Mouse (Mus musculus) neural tube, embryonic 12.5 days (tissue): ENCODE data around the gene Nemp1. TPM values are rescaled to one million over a fixed set of nuclear protein-coding genes. Genes with fewer than 3 reads are reported as not detected.
A peak's percentile ranks its signal among the peaks of the same experiment; 100 is the strongest.

Experiments used
- ATAC-seq: fragments of 200-750 bp; cut with Nextera tagmentation; 2 replicates; pipeline ENCODE4 v1.8.0; 2017; ENCODE audit warnings: low read depth, mild to moderate bottlenecking, moderate TSS enrichment, moderate library complexity; ENCODE audit not compliant: low FRiP score
- H3K27ac ChIP-seq: fragments of 300-500 bp; sonication (generic); 2 replicates; pipeline ENCODE4 v1.5.1; 2016
- H3K27me3 ChIP-seq: fragments of 300-500 bp; sonication (generic); replicated peaks from 2 replicates; pipeline ENCODE4 v1.6.1; 2016; ENCODE audit warnings: mild to moderate bottlenecking
- H3K36me3 ChIP-seq: fragments of 300-500 bp; sonication (generic); 2 replicates; pipeline ENCODE4 v1.6.1; 2016; ENCODE audit warnings: mild to moderate bottlenecking
- H3K4me1 ChIP-seq: fragments of 300-500 bp; sonication (generic); 2 replicates; pipeline ENCODE4 v1.6.1; 2016
- H3K4me2 ChIP-seq: fragments of 300-500 bp; sonication (generic); replicated peaks from 2 replicates; pipeline ENCODE4 v1.6.1; 2016; ENCODE audit warnings: mild to moderate bottlenecking
- H3K4me3 ChIP-seq: fragments of 300-500 bp; sonication (generic); 2 replicates; pipeline ENCODE4 v1.5.1; 2016
- H3K9ac ChIP-seq: fragments of 300-500 bp; sonication (generic); 2 replicates; pipeline ENCODE4 v1.6.1; 2016; ENCODE audit warnings: mild to moderate bottlenecking
- H3K9me3 ChIP-seq: fragments of 300-500 bp; sonication (generic); 2 replicates; pipeline ENCODE4 v1.6.1; 2016; ENCODE audit warnings: mild to moderate bottlenecking
- WGBS: fragments of 180-500 bp; shearing (Covaris S2); methylation state at CpG from one replicate; pipeline ENCODE4 v1.1.7; 2016; 5-methylcytosine and 5-hydroxymethylcytosine counted together
- polyA plus RNA-seq: library from polyadenylated mRNA; unstranded; fragments of >200 nt; fragmentation: Nextera tagmentation; extraction: Ambion mirVana; gene quantifications from 2 replicates; pipeline ENCODE4 v1.2.1, GENCODE M21; 2016

Gene Nemp1
- 7.2 and 8.0 TPM in 2 replicates for polyA plus RNA-seq

DNA sequence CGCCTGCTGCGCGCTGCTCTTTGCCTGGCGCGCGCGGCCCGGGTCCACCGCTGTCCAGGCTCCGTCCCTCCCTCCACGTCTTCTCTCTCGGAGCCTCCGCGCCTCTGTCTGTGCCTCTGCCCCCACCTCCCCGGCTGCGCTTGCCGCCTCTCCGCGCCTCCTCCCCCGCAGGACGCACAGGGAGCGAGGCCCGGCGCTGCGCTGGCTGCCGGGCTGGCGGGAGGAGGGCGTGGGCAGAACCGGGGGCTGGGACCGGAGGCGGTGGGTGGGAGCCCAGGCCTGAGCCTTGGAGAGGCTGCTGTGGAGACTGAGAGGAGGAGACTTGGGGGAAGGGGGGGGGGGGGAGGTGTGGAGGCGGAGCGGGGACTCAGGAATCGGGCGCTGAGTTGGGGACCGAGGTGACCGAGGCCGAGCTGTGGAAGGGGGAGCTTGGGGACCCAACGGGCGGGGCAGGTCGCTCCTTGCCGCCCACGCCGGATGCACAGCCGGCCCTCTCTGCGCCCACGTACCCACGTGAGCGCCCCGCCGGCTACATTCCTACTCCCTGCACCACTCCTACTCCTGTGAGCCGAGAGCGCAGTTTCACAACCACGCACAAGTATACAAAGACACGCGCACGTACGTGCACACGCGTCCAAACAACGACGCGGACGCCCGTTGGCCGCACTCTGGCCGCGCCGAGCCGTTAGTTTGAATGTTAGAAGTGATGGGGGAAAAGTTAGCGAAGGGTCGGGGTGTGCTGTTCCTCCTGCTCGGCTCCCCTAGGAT lies at the start of gene Nemp1:
Gene Nemp1 (plus strand): TSS at position 401 of the 768 bp plus-strand sequence.
- under 1% methylated on average over 67 of the region's 73 CpGs for WGBS
- ATAC-seq: peak; percentile 29; the same call in 1 of the 2 replicates
- peaks cover 53% of the 10 kb centered on the region for H3K4me1 ChIP-seq

DNA sequence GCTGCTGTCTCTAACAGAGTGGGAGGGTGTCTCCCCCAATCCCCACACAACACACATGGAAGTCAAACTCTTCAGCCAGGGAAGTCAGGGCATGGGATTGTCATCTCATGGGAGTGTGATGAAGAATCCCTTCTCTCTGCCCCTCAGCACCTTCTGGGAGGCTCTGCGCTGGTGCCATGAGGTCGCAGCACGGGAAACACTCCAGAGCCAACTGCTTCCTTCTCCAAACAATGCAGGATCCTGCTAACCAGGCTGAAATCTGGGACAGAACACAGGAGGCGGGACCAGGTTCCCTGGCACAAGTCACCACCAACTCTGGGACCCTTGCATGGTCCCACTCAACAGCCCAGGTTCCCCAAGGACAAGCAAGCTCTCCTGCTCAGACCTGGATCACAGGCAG lies 49.4 kb upstream of the Nemp1 start:
- Histone ChIP-seq H3K4me2 (peak overlapping the region; percentile 76), H3K4me1 (peaks cover 67% of the 10 kb centered on the region), H3K9ac (peak overlapping the region; percentile 38), H3K27ac (no peak overlapping the region), H3K36me3 (peaks cover 4% of the 10 kb centered on the region), H3K4me3 (no peak overlapping the region), H3K27me3 (no peaks in the 10 kb centered on the region), H3K9me3 (no peaks in the 10 kb centered on the region)
- ATAC-seq: no peak
- WGBS: 64% methylated on average over 4 of the region's 4 CpGs

More for the DNA sequence above, at the start of gene Nemp1:
- H3K9me3 ChIP-seq: no peaks in the 10 kb centered on the region
- H3K36me3 ChIP-seq: no peaks in the 10 kb centered on the region
- H3K27ac ChIP-seq: peak within 1 kb of the TSS; percentile 15; the same call in 1 of the 2 replicates
- peak within 1 kb of the TSS; percentile 53 for H3K4me3 ChIP-seq
- H3K4me2 ChIP-seq: peak within 1 kb of the TSS; percentile 82
- peaks cover 72% of the 10 kb centered on the region for H3K27me3 ChIP-seq
- H3K9ac ChIP-seq: peak within 1 kb of the TSS; percentile 60

DNA sequence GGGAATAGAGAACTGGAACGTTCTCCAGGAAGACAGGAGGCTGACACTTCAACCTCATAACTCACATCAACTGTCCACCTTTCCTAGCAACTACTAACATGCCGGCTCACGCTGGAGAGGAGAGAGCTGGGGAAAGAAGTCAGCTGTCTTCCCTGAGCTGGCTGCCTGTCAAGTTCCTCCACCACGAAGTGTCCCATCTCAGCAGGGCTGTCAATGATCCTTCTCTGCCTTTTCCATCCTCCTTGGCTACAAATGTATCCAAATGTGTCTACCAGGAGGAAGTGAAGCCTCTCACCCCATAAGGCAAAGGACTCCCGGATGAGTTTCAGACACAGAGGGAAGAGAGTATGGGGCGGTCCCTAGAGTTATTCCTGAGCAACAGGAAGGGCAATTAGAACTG lies 48.5 kb upstream of the Nemp1 start:
- Histone ChIP-seq H3K9ac (peak overlapping the region; percentile 17), H3K4me2 (peak overlapping the region; percentile 76), H3K4me1 (peaks cover 68% of the 10 kb centered on the region), H3K27me3 (no peaks in the 10 kb centered on the region), H3K36me3 (no peaks in the 10 kb centered on the region), H3K4me3 (0 out of 2 replicates have a peak overlapping the region, but pooled peaks have one; percentile 9), H3K27ac (no peak overlapping the region), H3K9me3 (no peaks in the 10 kb centered on the region)
- no peak for ATAC-seq
- WGBS: 50% methylated on average over 6 of the region's 6 CpGs

DNA sequence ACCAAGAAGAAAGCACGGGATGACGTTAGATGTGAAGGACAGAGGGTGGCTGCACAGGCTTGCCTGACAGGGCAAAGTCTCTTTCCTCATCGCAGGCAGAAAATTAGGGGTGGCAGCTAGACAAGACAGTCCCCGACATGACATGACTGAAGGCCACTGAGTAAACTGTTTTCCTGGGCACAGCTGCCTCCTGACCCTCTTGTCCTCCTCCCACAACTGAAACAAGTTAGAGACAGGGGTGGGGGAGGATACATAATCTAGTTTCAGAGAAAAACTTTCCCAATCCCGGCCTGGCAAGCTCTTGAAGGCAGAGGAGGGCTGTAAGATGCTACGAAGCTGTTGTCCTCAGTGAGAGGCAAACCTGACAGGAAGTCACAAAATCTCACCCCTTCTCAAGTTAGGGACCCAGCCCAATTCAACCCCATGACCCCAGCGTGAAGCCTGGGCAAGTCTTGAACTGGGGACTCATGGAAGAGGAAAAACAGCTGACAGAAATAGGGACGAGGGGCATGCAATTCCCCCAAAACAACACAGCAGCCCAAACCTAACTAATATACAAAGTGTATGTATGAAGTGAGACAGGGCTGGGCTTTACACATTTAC lies 47.5 kb upstream of the Nemp1 start:
- Histone ChIP-seq H3K36me3 (no peaks in the 10 kb centered on the region), H3K4me1 (peaks cover 64% of the 10 kb centered on the region), H3K9ac (peak overlapping the region; percentile 88), H3K27me3 (no peaks in the 10 kb centered on the region), H3K27ac (no peak overlapping the region), H3K9me3 (no peaks in the 10 kb centered on the region), H3K4me3 (peak overlapping the region; percentile 82), H3K4me2 (peak overlapping the region; percentile 76)
- WGBS: 35% methylated on average over 8 of the region's 8 CpGs
- no peak for ATAC-seq

DNA sequence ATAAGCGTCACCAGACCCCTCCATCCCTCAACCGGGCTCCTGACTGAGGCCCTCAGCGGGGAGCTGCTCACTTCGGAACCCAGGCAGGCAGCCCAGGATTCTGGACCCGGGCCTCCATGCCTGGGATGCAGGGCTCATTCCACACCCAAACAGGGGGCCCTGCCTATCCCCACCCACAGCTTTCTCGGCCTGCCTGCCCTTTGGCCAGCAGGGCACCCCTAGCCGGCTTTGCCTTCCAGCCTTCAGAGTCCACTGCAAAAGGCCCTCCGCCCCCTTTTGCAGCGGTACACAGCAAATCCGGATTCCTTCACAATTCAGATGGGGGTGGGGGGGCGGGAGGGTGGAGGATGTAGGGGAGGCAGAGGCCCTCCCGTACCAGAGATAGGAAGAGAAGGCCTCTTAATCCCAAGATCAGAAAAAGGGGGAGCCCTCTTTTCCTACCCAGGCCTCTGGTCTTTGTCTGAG lies 46.7 kb upstream of the Nemp1 start:
- ATAC-seq: no peak; the same call in 1 of the 2 replicates
- H3K9ac ChIP-seq: peak overlapping the region; percentile 88

DNA sequence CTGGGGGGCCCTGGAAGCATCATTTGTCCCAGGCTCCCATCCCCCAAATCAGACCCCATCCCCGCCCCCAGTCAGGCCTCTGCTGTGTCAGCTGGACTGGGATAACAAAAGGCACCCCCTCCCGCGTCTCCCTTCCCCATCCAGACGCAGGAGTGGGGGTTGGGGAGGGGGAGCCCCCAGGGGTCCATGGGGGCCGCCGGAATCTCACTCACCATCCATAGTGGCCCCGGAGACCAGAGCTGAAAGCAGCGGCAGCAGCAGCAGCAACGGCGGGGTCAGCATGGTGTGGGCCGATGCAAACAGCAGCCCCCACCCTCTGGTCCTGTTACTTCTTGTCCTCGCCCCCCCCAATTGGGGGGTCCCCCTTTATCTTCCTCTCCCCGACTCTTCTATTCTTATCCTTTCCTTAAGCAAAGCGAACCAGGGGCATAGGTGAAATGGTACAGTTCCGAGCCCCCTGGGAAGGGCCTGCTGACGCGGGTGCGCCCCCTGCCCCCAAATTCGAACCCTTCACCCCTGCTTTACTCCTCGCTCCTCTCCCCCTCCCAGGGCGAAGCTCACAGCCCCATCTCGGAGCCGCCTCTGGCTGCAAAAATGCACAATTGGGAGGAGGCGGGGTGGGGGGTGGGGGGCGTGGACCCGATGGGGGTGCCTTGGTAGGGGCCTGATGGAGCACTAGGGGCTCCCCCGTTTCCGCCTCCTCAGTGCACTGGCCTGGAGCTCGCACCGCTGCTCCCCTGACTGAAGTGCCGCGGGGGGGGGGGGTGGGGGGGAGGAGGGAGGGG lies 46.1 kb upstream of the Nemp1 start, which contains the start of gene Lrp1:
Gene Lrp1 (minus strand): TSS at position 743 of the 785 bp plus-strand sequence.
- H3K4me2 ChIP-seq: peak within 1 kb of the TSS; percentile 76
- H3K9ac ChIP-seq: peak within 1 kb of the TSS; percentile 88
- peak within 1 kb of the TSS; percentile 82 for H3K4me3 ChIP-seq
- H3K9me3 ChIP-seq: no peaks in the 10 kb centered on the region
- no peaks in the 10 kb centered on the region for H3K36me3 ChIP-seq
- peak within 1 kb of the TSS; percentile 86 for H3K27ac ChIP-seq
- WGBS: under 1% methylated on average over 25 of the region's 32 CpGs
- ATAC-seq: peak; percentile 85
- peaks cover 51% of the 10 kb centered on the region for H3K4me1 ChIP-seq
- H3K27me3 ChIP-seq: no peaks in the 10 kb centered on the region

More for the DNA sequence above, 46.7 kb upstream of the Nemp1 start:
- Histone ChIP-seq H3K36me3 (no peaks in the 10 kb centered on the region), H3K9me3 (no peaks in the 10 kb centered on the region), H3K4me2 (peak overlapping the region; percentile 76), H3K27ac (peak overlapping the region; percentile 79), H3K4me1 (peaks cover 57% of the 10 kb centered on the region), H3K4me3 (peak overlapping the region; percentile 82), H3K27me3 (no peaks in the 10 kb centered on the region)
- 1% methylated on average over 12 of the region's 12 CpGs for WGBS

DNA sequence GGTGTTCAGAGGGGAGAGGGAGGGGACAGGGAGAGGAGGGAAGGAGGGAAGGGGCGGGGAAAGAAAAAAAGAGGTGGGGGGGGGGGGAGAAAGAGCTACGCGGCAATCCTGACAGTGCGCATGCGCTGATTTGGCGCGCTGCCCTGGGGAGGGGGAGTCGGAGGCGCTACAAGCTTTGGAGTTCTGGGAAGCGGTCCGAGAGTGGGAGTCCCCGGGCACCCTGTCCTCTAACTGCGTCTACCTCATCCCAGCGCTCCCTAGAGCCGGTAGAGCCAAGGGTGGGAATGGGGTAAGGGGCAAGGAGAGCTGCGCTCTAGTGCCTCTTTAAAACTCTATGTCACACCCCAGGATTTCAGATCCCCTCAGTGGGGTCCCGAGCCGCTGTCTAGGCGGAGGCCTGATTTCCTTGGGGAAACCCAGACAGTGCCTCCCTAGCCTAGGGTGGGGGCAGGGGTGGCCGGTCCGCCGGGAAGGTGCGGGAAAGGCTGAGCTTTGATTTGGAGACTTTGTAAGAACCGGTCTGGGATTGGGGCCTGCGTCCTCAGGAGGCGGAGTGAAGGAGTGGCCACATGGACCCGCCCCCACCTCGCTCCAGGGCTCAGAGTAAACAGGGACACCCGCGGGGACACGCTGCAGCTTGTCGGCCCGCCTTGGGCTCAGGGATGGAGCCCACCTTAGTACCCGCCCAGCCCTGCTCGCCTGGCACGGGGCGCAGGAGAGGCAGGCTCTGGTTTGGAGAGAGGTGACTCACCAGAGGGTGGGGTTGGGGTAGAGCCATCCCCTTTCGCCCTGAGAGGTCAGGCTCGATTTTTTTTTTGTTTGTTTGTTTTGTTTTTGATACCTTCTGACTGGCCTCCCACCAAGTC lies 45.3 kb upstream of the Nemp1 start:
- WGBS: under 1% methylated on average over 35 of the region's 39 CpGs
- Histone ChIP-seq H3K27ac (peak overlapping the region; percentile 86), H3K27me3 (no peaks in the 10 kb centered on the region), H3K9me3 (no peaks in the 10 kb centered on the region), H3K36me3 (no peaks in the 10 kb centered on the region), H3K4me1 (peaks cover 42% of the 10 kb centered on the region), H3K4me2 (peak overlapping the region; percentile 76), H3K4me3 (peak overlapping the region; percentile 82), H3K9ac (peak overlapping the region; percentile 88)
- peak; percentile 84 for ATAC-seq

DNA sequence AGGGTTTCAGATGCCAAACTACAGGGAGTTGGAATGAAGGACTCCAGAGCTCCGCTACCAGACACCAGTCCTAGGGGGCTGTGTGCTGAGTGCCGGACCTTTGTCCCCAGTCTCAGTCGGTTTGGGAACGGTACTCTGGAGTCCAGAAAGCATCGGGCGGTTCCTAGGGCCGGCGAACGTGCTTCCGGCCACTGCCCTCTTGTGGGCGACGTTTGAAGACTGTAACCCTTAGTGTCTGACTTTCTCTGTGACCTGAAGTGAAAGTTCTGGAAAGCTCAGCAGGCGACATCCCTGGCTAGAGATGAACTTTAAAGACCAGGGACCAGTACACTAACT lies 44.7 kb upstream of the Nemp1 start:
- Histone ChIP-seq H3K27ac (peak overlapping the region; percentile 86; the same call in 1 of the 2 replicates), H3K27me3 (no peaks in the 10 kb centered on the region), H3K9me3 (0 out of 2 replicates have a peak, but pooled peaks cover 3% of the 10 kb centered on the region), H3K4me3 (peak overlapping the region; percentile 82), H3K4me2 (peak overlapping the region; percentile 76), H3K36me3 (no peaks in the 10 kb centered on the region), H3K4me1 (peaks cover 37% of the 10 kb centered on the region), H3K9ac (peak overlapping the region; percentile 88)
- 1% methylated on average over 13 of the region's 13 CpGs for WGBS
- ATAC-seq: peak; percentile 13; the same call in 1 of the 2 replicates

DNA sequence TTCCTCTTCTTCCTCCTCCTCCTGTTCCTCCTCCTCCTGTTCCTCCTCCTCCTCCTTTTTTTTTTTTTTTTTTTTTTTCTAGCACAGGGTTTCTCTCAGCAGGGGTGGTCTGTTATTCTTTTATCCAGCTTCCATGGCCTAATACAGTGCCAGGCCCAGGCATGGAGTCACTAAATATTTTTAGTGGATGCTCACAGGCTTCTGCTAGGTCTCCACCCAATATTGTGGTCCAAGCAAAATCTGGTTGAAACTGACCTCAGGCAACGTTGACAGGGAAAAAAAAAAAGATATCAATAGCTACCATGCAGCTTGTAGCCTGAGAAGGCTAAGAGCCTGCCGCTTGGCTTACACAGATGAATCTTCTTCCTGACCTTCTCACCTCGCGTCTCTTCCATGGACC lies 44.0 kb upstream of the Nemp1 start:
- peaks cover 31% of the 10 kb centered on the region for H3K4me1 ChIP-seq
- no peak overlapping the region for H3K27ac ChIP-seq
- 0 out of 2 replicates have a peak, but pooled peaks cover 3% of the 10 kb centered on the region for H3K9me3 ChIP-seq
- no peaks in the 10 kb centered on the region for H3K36me3 ChIP-seq
- no peak for ATAC-seq
- WGBS: 75% methylated on average over 4 of the region's 4 CpGs
- H3K4me2 ChIP-seq: no peak overlapping the region
- no peaks in the 10 kb centered on the region for H3K27me3 ChIP-seq
- no peak overlapping the region for H3K4me3 ChIP-seq
- H3K9ac ChIP-seq: no peak overlapping the region

DNA sequence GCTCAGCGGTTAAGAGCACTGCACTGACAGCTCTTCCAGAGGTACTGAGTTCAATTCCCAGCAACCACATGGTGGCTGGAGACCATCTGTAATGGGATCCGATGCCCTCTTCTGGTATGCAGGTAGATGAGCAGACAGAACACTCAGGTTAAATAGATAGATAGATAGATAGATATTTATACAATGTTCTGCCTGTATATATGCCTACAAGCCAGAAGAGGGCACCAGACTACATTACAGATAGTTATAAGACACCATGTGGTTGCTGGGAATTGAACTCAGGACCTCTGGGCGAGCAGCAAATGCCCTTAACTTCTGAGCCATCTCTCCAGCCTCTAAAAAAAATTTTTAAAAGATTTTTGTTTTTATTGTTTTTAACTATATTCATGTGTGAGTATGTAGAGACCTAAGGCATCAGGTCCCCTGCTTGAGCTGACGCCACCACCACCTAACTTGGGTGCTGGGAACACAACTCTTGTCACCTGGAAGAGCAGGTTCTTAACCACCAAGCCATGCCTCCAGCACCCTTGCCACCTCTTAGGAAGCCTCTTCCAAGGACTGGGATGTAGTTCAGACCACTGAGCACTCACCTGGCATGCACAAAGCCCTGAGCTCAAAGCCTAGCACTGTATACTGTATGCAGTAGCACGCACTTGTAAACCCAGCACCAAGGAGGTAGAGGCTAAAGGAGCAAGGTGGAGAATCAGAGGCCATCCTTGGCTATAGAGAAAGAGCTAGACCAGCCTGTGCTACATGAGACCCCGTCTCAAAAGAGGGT lies 43.1 kb upstream of the Nemp1 start:
- no peak overlapping the region for H3K4me2 ChIP-seq
- no peaks in the 10 kb centered on the region for H3K27me3 ChIP-seq
- 0 out of 2 replicates have a peak, but pooled peaks cover 3% of the 10 kb centered on the region for H3K9me3 ChIP-seq
- no peak overlapping the region for H3K27ac ChIP-seq
- peaks cover 21% of the 10 kb centered on the region for H3K4me1 ChIP-seq
- ATAC-seq: no peak
- no peaks in the 10 kb centered on the region for H3K36me3 ChIP-seq
- 89% methylated on average over 6 of the region's 6 CpGs for WGBS
- H3K4me3 ChIP-seq: no peak overlapping the region
- no peak overlapping the region for H3K9ac ChIP-seq
